In the genomic region with DNA sequence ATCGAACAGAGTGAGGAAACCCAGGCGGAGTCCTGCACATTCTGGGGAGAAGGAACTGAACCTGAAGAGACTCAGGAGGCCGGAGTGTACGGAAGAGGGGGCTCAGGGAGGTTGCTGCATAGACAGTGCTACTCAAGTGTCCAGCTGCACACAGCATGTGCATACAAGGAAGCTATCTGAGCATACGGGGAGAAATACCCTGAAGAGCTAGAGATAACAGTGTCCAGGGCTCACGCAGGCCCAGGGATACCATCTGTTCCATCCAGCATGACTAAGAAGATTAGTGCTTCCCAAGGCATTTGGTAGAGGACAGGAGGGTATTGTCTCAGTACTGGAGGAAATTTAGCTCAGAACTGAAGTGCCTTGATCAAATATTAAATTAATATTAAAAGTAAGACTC, we compare ENCODE assay signal across 16 mouse cellular contexts. TPM values are rescaled to one million over a fixed set of nuclear protein-coding genes. Genes with fewer than 3 reads are reported as not detected.
DNase-seq lines count a peak whose midpoint lies in the region; ATAC-seq and TF ChIP-seq lines count a peak whose summit lies in the region.
"Had no signal": no experiment of that assay in that cellular context is flagged by ENCODE, and none has a peak within 500 bp of the region (broad histone marks: within the 10 kb centered on the region; RNA-seq: fewer than 3 reads in every experiment).

No protein-coding gene starts in this region.

- H3K4me1 ChIP-seq in midbrain, embryonic 10.5 days, result peaks cover 6% of the 10 kb centered on the region
- no peaks in the 10 kb centered on the region for H3K4me1 ChIP-seq in midbrain, embryonic 16.5 days (ENCODE audit: control insufficient read depth, insufficient read depth, low read length)
- no peaks in the 10 kb centered on the region for H3K4me1 ChIP-seq in midbrain, embryonic 11.5 days (ENCODE audit: control insufficient read depth, insufficient read depth, low read length)
- no peaks in the 10 kb centered on the region for H3K4me1 ChIP-seq in forebrain, postnatal 0 days (ENCODE audit: insufficient read depth)
- no peaks in the 10 kb centered on the region for H3K4me1 ChIP-seq in heart, adult 2 months (ENCODE audit: control insufficient read depth, insufficient read depth, low read length)
- H3K4me1 ChIP-seq: forebrain, embryonic 15.5 days; heart, embryonic 15.5 days; limb, embryonic 15.5 days had no signal

- no peak overlapping the region for H3K4me2 ChIP-seq in midbrain, embryonic 16.5 days (ENCODE audit: low read length)
- no peak overlapping the region for H3K4me2 ChIP-seq in midbrain, embryonic 11.5 days
- H3K4me2 ChIP-seq in forebrain, postnatal 0 days (ENCODE audit: low read depth), result no peak overlapping the region
- H3K4me2 ChIP-seq: forebrain, embryonic 15.5 days; heart, embryonic 15.5 days; limb, embryonic 15.5 days had no signal

- no peaks in the 10 kb centered on the region for H3K9me3 ChIP-seq in midbrain, embryonic 10.5 days (replicated peaks)
- H3K9me3 ChIP-seq in midbrain, embryonic 16.5 days (replicated peaks; ENCODE audit: control insufficient read depth, low read length, poor library complexity, severe bottlenecking), result no peaks in the 10 kb centered on the region
- no peaks in the 10 kb centered on the region for H3K9me3 ChIP-seq in midbrain, embryonic 11.5 days (ENCODE audit: control insufficient read depth, low read length)
- H3K9me3 ChIP-seq in forebrain, postnatal 0 days (ENCODE audit: low read length), result no peaks in the 10 kb centered on the region
- H3K9me3 ChIP-seq: forebrain, embryonic 15.5 days; heart, embryonic 15.5 days; limb, embryonic 15.5 days had no signal

- WGBS in midbrain, embryonic 10.5 days, result 67% methylated on average over 6 of the region's 6 CpGs
- WGBS in midbrain, embryonic 16.5 days, result 38% methylated on average over 6 of the region's 6 CpGs
- WGBS in midbrain, embryonic 11.5 days, result 50% methylated on average over 6 of the region's 6 CpGs
- WGBS in forebrain, postnatal 0 days, result 75% methylated on average over 6 of the region's 6 CpGs
- whole genome bisulfite sequencing in heart, adult 2 months, result 71% methylated on average over 6 of the region's 6 CpGs

- no peaks in the 10 kb centered on the region for H3K79me2 ChIP-seq in heart, adult 2 months (replicated peaks; ENCODE audit: control insufficient read depth, insufficient read depth, low read length)

- DNase-seq in cerebellum, adult 11 months, result peak; percentile 17
- no peak for DNase-seq in cerebellum, adult 8-10 months
- DNase-seq in midbrain, embryonic 10.5 days (ENCODE audit: low spot score), result peak; percentile 17
- no peak for DNase-seq in midbrain, embryonic 11.5 days (ENCODE audit: low spot score, missing footprints)
- no peak for DNase-seq in forebrain, postnatal 0 days
- DNase-seq in heart, adult 2 months, result no peak
- no peak for DNase-seq in gastrocnemius, postnatal 14 days
- DNase-seq: adrenal gland, postnatal 14 days; gastrocnemius, postnatal 25 days; kidney, postnatal 4 days; lung, postnatal 4 days had no signal

- ATAC-seq in midbrain, embryonic 16.5 days, result no peak
- peak; percentile 62 for ATAC-seq in midbrain, embryonic 11.5 days (ENCODE audit: low FRiP score)
- ATAC-seq in forebrain, postnatal 0 days, result no peak
- ATAC-seq: forebrain, embryonic 15.5 days had no signal

- no peaks in the 10 kb centered on the region for H3K36me3 ChIP-seq in midbrain, embryonic 10.5 days
- H3K36me3 ChIP-seq in midbrain, embryonic 16.5 days (ENCODE audit: control insufficient read depth, insufficient read depth, low read length), result no peaks in the 10 kb centered on the region
- no peaks in the 10 kb centered on the region for H3K36me3 ChIP-seq in midbrain, embryonic 11.5 days (ENCODE audit: control insufficient read depth, insufficient read depth, low read length)
- no peaks in the 10 kb centered on the region for H3K36me3 ChIP-seq in forebrain, postnatal 0 days (ENCODE audit: insufficient read depth)
- no peaks in the 10 kb centered on the region for H3K36me3 ChIP-seq in heart, adult 2 months (ENCODE audit: control insufficient read depth, insufficient read depth, low read length)
- H3K36me3 ChIP-seq: forebrain, embryonic 15.5 days; heart, embryonic 15.5 days; limb, embryonic 15.5 days had no signal

- no peak overlapping the region for H3K9ac ChIP-seq in midbrain, embryonic 16.5 days (ENCODE audit: low read depth, low read length)
- no peak overlapping the region for H3K9ac ChIP-seq in midbrain, embryonic 11.5 days (ENCODE audit: low read length)
- no peak overlapping the region for H3K9ac ChIP-seq in forebrain, postnatal 0 days
- no peak overlapping the region for H3K9ac ChIP-seq in heart, adult 2 months (ENCODE audit: low read depth, low read length)
- H3K9ac ChIP-seq: forebrain, embryonic 15.5 days; heart, embryonic 15.5 days; limb, embryonic 15.5 days had no signal

- TF ChIP-seq POLR2A in heart, adult 2 months (IDR thresholded peaks at IDR 0.05; ENCODE audit: insufficient read depth, low read depth, low read length), result no peak

- H3K27ac ChIP-seq in midbrain, embryonic 10.5 days (replicated peaks), result peak overlapping the region; percentile 66
- H3K27ac ChIP-seq in midbrain, embryonic 16.5 days (ENCODE audit: low read length), result no peak overlapping the region
- H3K27ac ChIP-seq in midbrain, embryonic 11.5 days (ENCODE audit: low read depth, low read length), result peak overlapping the region; percentile 27; the same call in 1 of the 2 replicates
- H3K27ac ChIP-seq in forebrain, postnatal 0 days (ENCODE audit: low read depth, low read length), result no peak overlapping the region
- no peak overlapping the region for H3K27ac ChIP-seq in heart, adult 2 months
- H3K27ac ChIP-seq: forebrain, embryonic 15.5 days; heart, embryonic 15.5 days; limb, embryonic 15.5 days had no signal

- TF ChIP-seq CTCF in forebrain, postnatal 0 days (IDR thresholded peaks at IDR 0.05; ENCODE audit: low read depth), result no peak
- no peak for TF ChIP-seq CTCF in heart, adult 2 months (IDR thresholded peaks at IDR 0.05)

- intact Hi-C loops in heart, adult 2 months (cut with DNase I), result no loop called here
- intact Hi-C loops in gastrocnemius, postnatal 14 days (cut with DNase I; ENCODE audit: low total_unique reads), result no loop called here

- H3K27me3 ChIP-seq in midbrain, embryonic 10.5 days (ENCODE audit: low read depth, poor library complexity, severe bottlenecking), result no peaks in the 10 kb centered on the region
- no peaks in the 10 kb centered on the region for H3K27me3 ChIP-seq in midbrain, embryonic 16.5 days (ENCODE audit: control insufficient read depth, insufficient read depth, low read depth, low read length)
- H3K27me3 ChIP-seq in midbrain, embryonic 11.5 days (ENCODE audit: control insufficient read depth, insufficient read depth, low read length), result no peaks in the 10 kb centered on the region
- H3K27me3 ChIP-seq in forebrain, postnatal 0 days (ENCODE audit: insufficient read depth, low read length), result no peaks in the 10 kb centered on the region
- no peaks in the 10 kb centered on the region for H3K27me3 ChIP-seq in heart, adult 2 months (ENCODE audit: control insufficient read depth, insufficient read depth, low read length)
- H3K27me3 ChIP-seq: forebrain, embryonic 15.5 days; heart, embryonic 15.5 days; limb, embryonic 15.5 days had no signal

- no peak overlapping the region for H3K4me3 ChIP-seq in midbrain, embryonic 10.5 days
- H3K4me3 ChIP-seq in midbrain, embryonic 16.5 days (ENCODE audit: low read depth, low read length), result no peak overlapping the region
- no peak overlapping the region for H3K4me3 ChIP-seq in midbrain, embryonic 11.5 days (ENCODE audit: low read depth, low read length)
- H3K4me3 ChIP-seq in forebrain, postnatal 0 days (ENCODE audit: low read depth, low read length), result no peak overlapping the region
- no peak overlapping the region for H3K4me3 ChIP-seq in heart, adult 2 months
- H3K4me3 ChIP-seq: forebrain, embryonic 15.5 days; heart, embryonic 15.5 days; limb, embryonic 15.5 days; myocyte had no signal

- no peak for TF ChIP-seq EP300 in heart, adult 2 months (IDR thresholded peaks at IDR 0.05; ENCODE audit: insufficient read depth, low read depth, low read length)

RNA-seq across cellular contexts. Expression of gene Ahcy, which starts 29.3 kb away (rescaled TPM):
- 89.6 and 106 TPM in 2 replicates for polyA plus RNA-seq in midbrain, embryonic 10.5 days (2016; fragmentation: Nextera tagmentation; extraction: Ambion mirVana)
- polyA plus RNA-seq in midbrain, embryonic 16.5 days (2015; fragmentation: Nextera tagmentation; extraction: Ambion mirVana), result 32.3 and 32.6 TPM in 2 replicates
- polyA plus RNA-seq in midbrain, embryonic 11.5 days (2014; fragmentation: Nextera tagmentation; extraction: Ambion mirVana), result 75.2 and 87.3 TPM in 2 replicates
- total RNA-seq in forebrain, postnatal 0 days (2014; rRNA removed), result 62.7 and 70.1 TPM in 2 replicates
- 42.2 and 42.6 TPM in 2 replicates for polyA plus RNA-seq in forebrain, postnatal 0 days (2015; fragmentation: Nextera tagmentation; extraction: Ambion mirVana)
- total RNA-seq in heart, adult 2 months (2021), result 10 to 100 TPM; 10.5 to 14.0 TPM
- polyA plus RNA-seq in heart, adult 2 months (2012; rRNA removed), result 22.5 and 30.8 TPM in 2 replicates
- total RNA-seq in gastrocnemius, postnatal 14 days (2021), result 10 to 100 TPM; 15.4 to 18.3 TPM

RNA-seq across cellular contexts. Expression of gene Itch, which starts 29.7 kb away (rescaled TPM):
- 54.6 and 58.2 TPM in 2 replicates for polyA plus RNA-seq in midbrain, embryonic 10.5 days (2016; fragmentation: Nextera tagmentation; extraction: Ambion mirVana)
- 40.2 and 46.0 TPM in 2 replicates for polyA plus RNA-seq in midbrain, embryonic 16.5 days (2015; fragmentation: Nextera tagmentation; extraction: Ambion mirVana)
- polyA plus RNA-seq in midbrain, embryonic 11.5 days (2014; fragmentation: Nextera tagmentation; extraction: Ambion mirVana), result 52.2 and 56.5 TPM in 2 replicates
- 45.7 and 49.5 TPM in 2 replicates for total RNA-seq in forebrain, postnatal 0 days (2014; rRNA removed)
- polyA plus RNA-seq in forebrain, postnatal 0 days (2015; fragmentation: Nextera tagmentation; extraction: Ambion mirVana), result 10.0 and 17.4 TPM in 2 replicates
- 10 to 100 TPM; 26.4 to 26.8 TPM for total RNA-seq in heart, adult 2 months (2021)
- polyA plus RNA-seq in heart, adult 2 months (2012; rRNA removed), result 6.9 and 10.5 TPM in 2 replicates
- total RNA-seq in gastrocnemius, postnatal 14 days (2021), result 10 to 100 TPM; 23.0 to 24.4 TPM

Comparison
In these comparisons a context has a peak if more than half of its experiments do, and no peak if none do; other contexts are left out.
1. DNase-seq: peak in cerebellum, adult 11 months (single experiment) and midbrain, embryonic 10.5 days (single experiment); none in cerebellum, adult 8-10 months (single experiment), midbrain, embryonic 11.5 days (single experiment), forebrain, postnatal 0 days (single experiment), heart, adult 2 months (0 of 2) and gastrocnemius, postnatal 14 days (single experiment).
2. H3K27ac ChIP-seq: peak in midbrain, embryonic 10.5 days (single experiment) and midbrain, embryonic 11.5 days (single experiment); none in midbrain, embryonic 16.5 days (single experiment), forebrain, postnatal 0 days (single experiment) and heart, adult 2 months (single experiment).